In the genomic region with DNA sequence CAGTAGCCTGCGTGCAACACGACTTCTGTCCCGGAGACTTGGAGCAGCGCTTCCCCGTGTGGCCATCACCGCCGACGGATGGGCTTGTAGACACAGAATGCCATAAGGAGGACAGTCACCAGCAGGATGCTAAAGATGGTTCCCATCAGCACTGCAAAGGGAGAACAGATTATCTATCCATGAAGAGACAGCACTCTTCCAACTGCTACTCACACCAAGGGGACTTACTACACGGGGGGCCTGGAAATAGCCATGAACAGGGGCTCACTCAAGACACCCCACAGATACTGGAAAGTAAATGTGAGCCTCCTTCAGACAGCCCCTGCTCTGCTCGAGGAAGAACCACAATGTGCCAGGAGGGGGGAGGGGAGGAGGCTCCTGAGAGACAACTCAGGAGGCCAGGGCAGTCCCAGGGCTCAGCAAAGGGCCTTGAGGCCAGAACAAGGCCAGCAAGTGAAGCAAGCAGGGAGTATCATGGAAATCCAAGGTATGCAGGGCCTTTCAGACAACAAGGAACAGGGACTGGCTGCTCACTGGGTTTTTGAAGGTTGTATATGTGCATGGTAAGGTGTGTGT, we compare ENCODE assay signal across 22 mouse cellular contexts. TPM values are rescaled to one million over a fixed set of nuclear protein-coding genes. Genes with fewer than 3 reads are reported as not detected.
DNase-seq lines count a peak whose midpoint lies in the region; ATAC-seq lines count a peak whose summit lies in the region.
"Had no signal": no experiment of that assay in that cellular context is flagged by ENCODE, and none has a peak within 500 bp of the region (broad histone marks: within the 10 kb centered on the region; RNA-seq: fewer than 3 reads in every experiment).

No protein-coding gene starts in this region.

- H3K9ac ChIP-seq in kidney, embryonic 14.5 days (ENCODE audit: low read depth, low read length) = no peak overlapping the region
- H3K9ac ChIP-seq: forebrain, embryonic 15.5 days; hindbrain, embryonic 15.5 days; lung, embryonic 14.5 days had no signal

- no peak overlapping the region for H3K4me2 ChIP-seq in kidney, embryonic 14.5 days (replicated peaks; ENCODE audit: low read depth, low read length)
- H3K4me2 ChIP-seq: forebrain, embryonic 15.5 days; hindbrain, embryonic 15.5 days; lung, embryonic 14.5 days had no signal

- H3K9me3 ChIP-seq in kidney, embryonic 14.5 days (ENCODE audit: control insufficient read depth, low read length) = no peaks in the 10 kb centered on the region
- H3K9me3 ChIP-seq: forebrain, embryonic 15.5 days; hindbrain, embryonic 15.5 days had no signal

- H3K36me3 ChIP-seq in kidney, embryonic 14.5 days (ENCODE audit: control insufficient read depth, insufficient read depth, low read length) = peaks cover 48% of the 10 kb centered on the region

- WGBS in kidney, embryonic 14.5 days = 84% methylated on average over 10 of the region's 10 CpGs

- no peaks in the 10 kb centered on the region for H3K27me3 ChIP-seq in kidney, embryonic 14.5 days (ENCODE audit: control insufficient read depth, insufficient read depth, low read length)
- H3K27me3 ChIP-seq: CH12.LX; forebrain, embryonic 15.5 days; hindbrain, embryonic 15.5 days had no signal

- peaks cover 7% of the 10 kb centered on the region; the same call in 1 of the 2 replicates for H3K4me1 ChIP-seq in kidney, embryonic 14.5 days (ENCODE audit: control insufficient read depth, insufficient read depth, low read length)

- peak; percentile 77 for DNase-seq in adrenal gland, adult 2 months
- DNase-seq in adrenal gland, adult 8-10 months = no peak
- DNase-seq in kidney, adult 11 months = no peak
- DNase-seq in ovary, adult 18-20 months (ENCODE audit: low spot score) = peak; percentile 63
- no peak for DNase-seq in ovary, postnatal 10 days (ENCODE audit: low spot score)
- no peak for DNase-seq in spleen, adult 18-20 months
- no peak for DNase-seq in left cerebral cortex, adult 18-20 months (ENCODE audit: low spot score in 2 of 2)
- DNase-seq: cerebellum, adult 9-10 months; kidney, adult 2 months; kidney, postnatal 36 days; left cerebral cortex, postnatal 4 days; lung, embryonic 14.5 days; thymus, adult 2 months had no signal

- H3K4me3 ChIP-seq in kidney, embryonic 14.5 days (ENCODE audit: low read length) = no peak overlapping the region
- H3K4me3 ChIP-seq: erythroblast, embryonic 14.5 days; forebrain, embryonic 15.5 days; hindbrain, embryonic 15.5 days had no signal

- no peak for ATAC-seq in kidney, embryonic 14.5 days (ENCODE audit: low FRiP score, low TSS enrichment)
- ATAC-seq: forebrain, embryonic 15.5 days had no signal

- 0 out of 2 replicates have a peak overlapping the region, but pooled peaks have one; percentile 2 for H3K27ac ChIP-seq in kidney, embryonic 14.5 days (ENCODE audit: low read depth, low read length)
- H3K27ac ChIP-seq: forebrain, embryonic 15.5 days; hindbrain, embryonic 15.5 days; macrophage had no signal

RNA-seq across cellular contexts. Expression of gene 1500011B03Rik, which starts 14.0 kb away (rescaled TPM):
- 10 to 100 TPM; 23.1 to 36.6 TPM for total RNA-seq in adrenal gland, adult 2 months (2021)
- polyA plus RNA-seq in adrenal gland, adult 2 months (2012; rRNA removed) = 29.7 and 30.6 TPM in 2 replicates
- total RNA-seq in adrenal gland, adult 8-10 months (2022) = 10 to 100 TPM; 37.3 to 58.7 (median 43.6) TPM
- 128 and 143 TPM in 2 replicates for polyA plus RNA-seq in kidney, embryonic 14.5 days (2014; fragmentation: Nextera tagmentation; extraction: Ambion mirVana)
- 100 to 1,000 TPM; 160 to 161 TPM for total RNA-seq in left cerebral cortex, adult 18-20 months (2021)

RNA-seq across cellular contexts. Expression of gene Git2, which starts 34.0 kb away (rescaled TPM):
- 10 to 100 TPM; 35.5 to 40.9 TPM for total RNA-seq in adrenal gland, adult 2 months (2021)
- polyA plus RNA-seq in adrenal gland, adult 2 months (2012; rRNA removed) = 37.7 and 40.5 TPM in 2 replicates
- 10 to 100 TPM; 32.8 to 59.9 (median 45.6) TPM for total RNA-seq in adrenal gland, adult 8-10 months (2022)
- polyA plus RNA-seq in kidney, embryonic 14.5 days (2014; fragmentation: Nextera tagmentation; extraction: Ambion mirVana) = 32.8 and 41.7 TPM in 2 replicates
- total RNA-seq in left cerebral cortex, adult 18-20 months (2021) = 10 to 100 TPM; 39.2 to 49.6 TPM

RNA-seq across cellular contexts. Expression of gene Ankrd13a, which starts 34.8 kb away (rescaled TPM):
- 10 to 100 TPM; 78.4 to 92.4 TPM for total RNA-seq in adrenal gland, adult 2 months (2021)
- polyA plus RNA-seq in adrenal gland, adult 2 months (2012; rRNA removed) = 51.1 and 51.8 TPM in 2 replicates
- 10 to 100 TPM; 66.7 to 96.6 (median 86.8) TPM for total RNA-seq in adrenal gland, adult 8-10 months (2022)
- 37.0 and 67.9 TPM in 2 replicates for polyA plus RNA-seq in kidney, embryonic 14.5 days (2014; fragmentation: Nextera tagmentation; extraction: Ambion mirVana)
- total RNA-seq in left cerebral cortex, adult 18-20 months (2021) = 10 to 100 TPM; 31.2 to 33.8 TPM

RNA-seq across cellular contexts. Expression of gene 4930519G04Rik, which starts 44.2 kb away (rescaled TPM):
- not detected for total RNA-seq in adrenal gland, adult 2 months (2021)
- not detected in 2 replicates for polyA plus RNA-seq in adrenal gland, adult 2 months (2012; rRNA removed)
- not detected for total RNA-seq in adrenal gland, adult 8-10 months (2022)
- polyA plus RNA-seq in kidney, embryonic 14.5 days (2014; fragmentation: Nextera tagmentation; extraction: Ambion mirVana) = not detected in 2 replicates
- total RNA-seq in left cerebral cortex, adult 18-20 months (2021) = not detected
- total RNA-seq: CH12.LX; layer of hippocampus, postnatal 14 days; left cerebral cortex, postnatal 4 days had no signal
- polyA plus RNA-seq: forebrain, embryonic 15.5 days; gonadal fat pad, adult 2 months; heart, embryonic 16.5 days; hindbrain, embryonic 15.5 days; kidney, adult 2 months; lung, embryonic 14.5 days; macrophage; thymus, adult 2 months had no signal

RNA-seq across cellular contexts. Expression of gene Gm9936, which starts 49.2 kb away (rescaled TPM):
- not detected for total RNA-seq in adrenal gland, adult 2 months (2021)
- polyA plus RNA-seq in adrenal gland, adult 2 months (2012; rRNA removed) = not detected in 2 replicates
- not detected for total RNA-seq in adrenal gland, adult 8-10 months (2022)
- not detected in 2 replicates for polyA plus RNA-seq in kidney, embryonic 14.5 days (2014; fragmentation: Nextera tagmentation; extraction: Ambion mirVana)
- total RNA-seq in left cerebral cortex, adult 18-20 months (2021) = 1 to 10 TPM in 1 of 2 experiments, under 1 TPM in 1; 0.74 to 1.2 TPM
- polyA plus RNA-seq: erythroblast, embryonic 14.5 days; gonadal fat pad, adult 2 months; heart, embryonic 16.5 days; kidney, adult 2 months; lung, embryonic 14.5 days; macrophage; thymus, adult 2 months had no signal

Comparison
In these comparisons a context has a peak if more than half of its experiments do, and no peak if none do; other contexts are left out.
1. DNase-seq: peak in adrenal gland, adult 2 months (single experiment) and ovary, adult 18-20 months (single experiment); none in adrenal gland, adult 8-10 months (single experiment), kidney, adult 11 months (single experiment), ovary, postnatal 10 days (single experiment), spleen, adult 18-20 months (0 of 2) and left cerebral cortex, adult 18-20 months (0 of 2).